Mouse (Mus musculus): ENCODE results near the gene Ttll7. TPM values are rescaled to one million over a fixed set of nuclear protein-coding genes. Genes with fewer than 3 reads are reported as not detected.
A peak's percentile ranks its signal among the peaks of the same experiment; 100 is the strongest.

The Ttll7 gene
- polyA plus RNA-seq (2015; fragmentation: Nextera tagmentation; extraction: Ambion mirVana) = 1.5 and 1.7 TPM in 2 replicates

DNA sequence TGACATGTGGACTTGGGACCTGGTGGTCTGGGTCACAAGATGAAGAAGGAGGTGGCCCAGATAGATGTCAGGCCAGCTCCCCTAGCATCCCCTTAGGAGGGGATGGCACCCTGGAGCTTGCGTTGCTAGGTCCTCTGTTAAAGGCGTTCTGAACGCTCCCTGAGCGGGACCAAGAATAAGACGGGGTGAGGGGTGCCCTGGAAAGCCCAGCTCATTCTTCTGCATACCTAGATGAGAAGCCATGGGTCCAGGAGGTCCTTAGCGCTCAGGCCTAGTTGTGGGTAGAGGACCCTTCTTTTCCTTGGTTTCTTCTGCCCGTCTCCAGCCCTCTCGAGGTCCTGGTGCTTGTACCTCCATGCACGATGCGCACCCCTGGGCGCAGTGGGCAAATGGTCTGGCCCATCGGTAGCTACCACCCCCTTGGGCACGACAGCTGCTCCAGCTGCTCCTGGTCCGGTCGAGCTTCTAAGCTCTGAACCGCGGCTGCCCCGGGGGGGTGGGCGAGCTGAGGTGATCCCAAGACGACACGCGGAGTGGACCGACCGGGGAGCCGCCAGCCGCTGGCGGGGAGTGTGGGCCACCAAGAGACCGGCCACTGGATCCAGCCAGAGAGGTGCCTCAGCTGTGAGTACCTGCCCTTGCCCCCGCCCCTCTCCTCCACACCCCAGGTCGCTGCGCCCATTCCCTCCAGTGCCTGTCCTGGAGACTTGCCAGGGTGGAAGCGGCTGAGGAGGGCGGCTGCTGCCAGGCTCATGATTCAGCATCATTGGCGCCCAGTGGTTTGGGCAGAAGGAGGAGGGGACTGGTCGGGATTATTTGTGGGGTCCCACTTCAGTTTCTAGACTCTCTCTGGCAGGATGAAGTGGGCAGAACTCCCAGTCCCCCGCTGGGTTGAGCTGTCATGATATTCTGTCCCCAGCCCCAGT, at the start of gene Ttll7:
Gene Ttll7, plus strand, starts transcription at position 402 of the 926 bp plus-strand sequence.
- Histone ChIP-seq H3K4me2 (ENCODE audit: low read length) (peak within 1 kb of the TSS; percentile 89), H3K27me3 (ENCODE audit: insufficient read depth, low read length) (no peaks in the 10 kb centered on the region), H3K4me3 (replicated peaks; ENCODE audit: low read depth, low read length) (peak within 1 kb of the TSS; percentile 50), H3K4me1 (replicated peaks; ENCODE audit: insufficient read depth, low read length) (no peaks in the 10 kb centered on the region), H3K9ac (ENCODE audit: low read depth, low read length) (peak within 1 kb of the TSS; percentile 69), H3K9me3 (replicated peaks; ENCODE audit: low read length) (no peaks in the 10 kb centered on the region), H3K27ac (no peak within 1 kb of the TSS), H3K36me3 (ENCODE audit: insufficient read depth, low read length) (no peaks in the 10 kb centered on the region)
- 1% methylated on average over 36 of the region's 36 CpGs for WGBS
- peak; percentile 95 for ATAC-seq (replicated peaks; ENCODE audit: low FRiP score, low read depth)
- peak; percentile 83 for DNase-seq (ENCODE audit: low spot score)
- no peak for TF ChIP-seq CTCF (IDR thresholded peaks at IDR 0.05; ENCODE audit: low read depth)

DNA sequence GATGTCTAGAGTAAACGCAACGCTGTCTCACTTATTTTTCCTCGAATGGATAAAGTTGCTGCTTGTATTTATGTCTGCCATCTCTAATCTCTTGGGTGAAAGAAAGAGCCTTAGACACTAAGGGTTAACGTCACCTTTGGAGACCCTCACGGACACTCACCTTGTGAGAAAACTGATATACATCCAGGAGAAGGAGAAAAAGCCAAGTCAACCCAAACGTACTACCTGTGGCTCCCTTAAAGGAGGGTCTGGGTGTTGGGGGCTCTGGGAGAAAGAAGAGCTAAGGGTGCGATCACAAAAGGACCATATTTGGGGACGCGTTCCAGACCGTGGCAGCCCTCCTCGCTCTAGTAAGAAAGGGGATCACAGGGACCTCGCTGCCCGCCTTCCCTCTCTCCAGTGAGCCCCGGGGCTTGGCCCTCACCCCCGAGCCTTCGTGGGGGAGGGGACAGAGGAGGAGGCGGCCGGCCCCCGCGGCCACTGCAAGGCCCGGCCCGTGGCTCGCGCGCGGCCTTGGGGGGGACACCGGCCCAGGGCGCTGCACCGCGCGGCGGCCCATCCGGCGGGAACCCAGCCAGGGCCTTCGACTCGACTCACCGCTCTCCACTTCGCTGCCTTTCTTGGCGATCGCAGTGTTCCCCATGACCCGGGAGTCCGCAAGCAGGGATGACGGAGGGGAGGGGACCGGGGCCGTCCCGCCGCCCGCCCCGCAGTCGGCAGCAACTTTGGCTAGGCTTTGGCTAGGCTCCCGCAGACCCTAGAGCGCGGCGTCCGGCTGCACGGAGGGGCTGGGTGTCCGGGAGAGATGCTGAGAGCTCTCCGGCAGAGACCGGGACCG, 39.9 kb upstream of the Ttll7 start:
- Histone ChIP-seq H3K4me3 (replicated peaks; ENCODE audit: low read depth, low read length) (peak overlapping the region; percentile 85), H3K9me3 (replicated peaks; ENCODE audit: low read length) (no peaks in the 10 kb centered on the region), H3K36me3 (ENCODE audit: insufficient read depth, low read length) (no peaks in the 10 kb centered on the region), H3K27ac (peak overlapping the region; percentile 92), H3K4me1 (replicated peaks; ENCODE audit: insufficient read depth, low read length) (no peaks in the 10 kb centered on the region), H3K4me2 (ENCODE audit: low read length) (peak overlapping the region; percentile 82), H3K27me3 (ENCODE audit: insufficient read depth, low read length) (no peaks in the 10 kb centered on the region), H3K9ac (ENCODE audit: low read depth, low read length) (peak overlapping the region; percentile 89)
- DNase-seq (ENCODE audit: low spot score) (peak; percentile 59), ATAC-seq (replicated peaks; ENCODE audit: low FRiP score, low read depth) (peak; percentile 70)
- WGBS = 1% methylated on average over 45 of the region's 60 CpGs
- no peak for TF ChIP-seq CTCF (IDR thresholded peaks at IDR 0.05; ENCODE audit: low read depth)

DNA sequence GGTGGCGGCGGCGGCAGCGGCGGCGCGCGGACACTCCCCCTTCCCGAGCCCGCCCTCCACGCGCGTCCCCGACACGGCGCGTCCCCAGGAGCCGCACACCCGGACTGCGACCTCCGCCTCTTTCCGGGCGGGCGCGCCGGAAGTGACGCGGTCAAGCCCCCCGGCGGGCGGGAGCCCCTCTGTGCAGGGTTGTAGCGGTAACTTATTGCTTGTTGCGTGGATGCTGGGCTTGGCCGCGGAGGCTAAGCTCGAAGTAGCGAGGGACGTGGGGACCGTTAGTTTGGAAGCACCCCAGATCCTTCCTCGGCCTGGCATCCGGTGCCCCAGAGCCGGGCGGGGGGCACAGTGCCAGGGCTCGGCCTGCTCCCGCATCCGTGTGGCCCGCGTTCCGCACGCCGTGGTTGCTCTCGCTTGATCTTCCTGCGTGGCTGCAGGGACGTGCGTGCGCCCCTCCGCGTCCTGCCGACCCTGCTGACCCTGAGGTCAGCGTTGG, 39.2 kb upstream of the Ttll7 start, which contains the start of gene Prkacb:
Gene Prkacb, minus strand, starts transcription at position 90 of the 493 bp plus-strand sequence.
- ATAC-seq (replicated peaks; ENCODE audit: low FRiP score, low read depth) = peak; percentile 96
- Histone ChIP-seq H3K4me1 (replicated peaks; ENCODE audit: insufficient read depth, low read length) (no peaks in the 10 kb centered on the region), H3K9ac (ENCODE audit: low read depth, low read length) (peak within 1 kb of the TSS; percentile 89), H3K27me3 (ENCODE audit: insufficient read depth, low read length) (no peaks in the 10 kb centered on the region), H3K4me3 (replicated peaks; ENCODE audit: low read depth, low read length) (peak within 1 kb of the TSS; percentile 85), H3K36me3 (ENCODE audit: insufficient read depth, low read length) (no peaks in the 10 kb centered on the region), H3K27ac (peak within 1 kb of the TSS; percentile 92), H3K9me3 (replicated peaks; ENCODE audit: low read length) (no peaks in the 10 kb centered on the region), H3K4me2 (ENCODE audit: low read length) (peak within 1 kb of the TSS; percentile 82)
- WGBS = under 1% methylated on average over 47 of the region's 60 CpGs
- DNase-seq (ENCODE audit: low spot score) = peak; percentile 90
- TF ChIP-seq CTCF (IDR thresholded peaks at IDR 0.05; ENCODE audit: low read depth) = no peak

DNA sequence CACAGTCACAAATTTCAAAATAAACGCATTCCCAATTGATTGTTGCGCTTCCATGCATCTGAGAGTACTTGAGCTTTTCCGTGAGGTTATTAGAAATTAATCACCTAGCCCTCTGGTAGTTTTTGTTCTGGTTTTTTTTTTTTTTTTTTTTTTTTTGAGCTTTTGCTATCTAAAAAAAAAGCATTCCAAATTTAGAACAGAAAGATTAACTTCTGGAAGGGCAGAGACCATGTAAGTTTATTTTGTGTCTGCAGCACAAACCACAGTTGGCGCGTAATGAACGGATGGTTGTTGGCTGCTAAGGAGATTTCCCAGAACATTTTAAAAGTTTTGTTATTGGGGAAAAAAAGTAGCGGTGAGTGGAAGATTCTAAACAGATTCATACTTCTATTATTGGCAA, 38.5 kb upstream of the Ttll7 start:
- Histone ChIP-seq H3K36me3 (ENCODE audit: insufficient read depth, low read length) (no peaks in the 10 kb centered on the region), H3K4me2 (ENCODE audit: low read length) (peak overlapping the region; percentile 82), H3K4me3 (replicated peaks; ENCODE audit: low read depth, low read length) (peak overlapping the region; percentile 85), H3K4me1 (replicated peaks; ENCODE audit: insufficient read depth, low read length) (no peaks in the 10 kb centered on the region), H3K27me3 (ENCODE audit: insufficient read depth, low read length) (no peaks in the 10 kb centered on the region), H3K9ac (ENCODE audit: low read depth, low read length) (peak overlapping the region; percentile 89; the same call in 1 of the 2 replicates), H3K9me3 (replicated peaks; ENCODE audit: low read length) (no peaks in the 10 kb centered on the region), H3K27ac (no peak overlapping the region)
- ATAC-seq (replicated peaks; ENCODE audit: low FRiP score, low read depth) (no peak), DNase-seq (ENCODE audit: low spot score) (peak; percentile 13)
- TF ChIP-seq CTCF (IDR thresholded peaks at IDR 0.05; ENCODE audit: low read depth) = no peak
- 46% methylated on average over 7 of the region's 7 CpGs for WGBS

DNA sequence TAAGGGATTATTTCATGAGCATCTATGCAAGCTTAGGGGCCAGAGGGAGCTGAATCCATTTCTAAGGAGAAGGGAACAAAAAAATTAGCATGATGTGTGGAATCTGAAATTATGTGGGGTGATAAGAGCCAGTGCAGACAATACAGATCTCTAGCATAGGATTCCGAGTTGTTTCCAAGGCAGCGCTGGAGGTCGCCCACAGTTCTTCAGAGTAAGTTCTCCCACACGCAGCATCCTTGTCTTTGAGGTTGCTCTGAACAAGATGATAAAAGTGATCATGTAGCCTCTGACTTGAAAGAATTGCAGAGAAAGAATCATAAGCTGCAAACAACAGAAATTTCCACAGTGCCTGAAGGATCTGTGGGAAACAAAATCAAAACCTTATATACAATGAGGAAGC, 31.4 kb upstream of the Ttll7 start:
- Histone ChIP-seq H3K9ac (ENCODE audit: low read depth, low read length) (no peak overlapping the region), H3K4me3 (replicated peaks; ENCODE audit: low read depth, low read length) (no peak overlapping the region), H3K27me3 (ENCODE audit: insufficient read depth, low read length) (no peaks in the 10 kb centered on the region), H3K36me3 (ENCODE audit: insufficient read depth, low read length) (no peaks in the 10 kb centered on the region), H3K4me1 (replicated peaks; ENCODE audit: insufficient read depth, low read length) (no peaks in the 10 kb centered on the region), H3K27ac (no peak overlapping the region), H3K4me2 (ENCODE audit: low read length) (no peak overlapping the region), H3K9me3 (replicated peaks; ENCODE audit: low read length) (no peaks in the 10 kb centered on the region)
- ATAC-seq (replicated peaks; ENCODE audit: low FRiP score, low read depth) (no peak), DNase-seq (ENCODE audit: low spot score) (no peak)
- 93% methylated on average over 4 of the region's 4 CpGs for WGBS
- no peak for TF ChIP-seq CTCF (IDR thresholded peaks at IDR 0.05; ENCODE audit: low read depth)

DNA sequence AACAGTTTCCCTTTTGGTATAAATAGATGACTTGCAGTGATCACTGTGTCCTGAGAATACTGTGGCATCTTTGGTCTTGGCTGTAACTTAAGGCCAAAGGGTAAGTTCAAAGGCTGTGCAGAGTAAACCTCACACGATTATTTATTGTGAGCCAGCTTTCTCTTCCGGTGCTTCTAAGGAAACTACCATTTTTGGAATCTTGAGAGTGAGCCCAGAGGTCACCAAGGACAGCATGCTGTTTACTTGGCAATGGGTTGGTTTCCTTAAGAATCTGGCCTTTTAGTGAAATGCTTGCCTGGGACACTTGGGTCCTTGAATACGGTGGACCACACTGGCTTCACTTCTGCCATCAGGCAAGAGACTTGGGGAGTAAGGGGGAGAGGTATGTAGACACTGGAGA, 9.4 kb upstream of the Ttll7 start:
- TF ChIP-seq CTCF (IDR thresholded peaks at IDR 0.05; ENCODE audit: low read depth) = no peak
- WGBS = 27% methylated on average over 3 of the region's 3 CpGs

More for the DNA sequence above, 9.4 kb upstream of the Ttll7 start:
- H3K9ac ChIP-seq (ENCODE audit: low read depth, low read length) = no peak overlapping the region
- no peaks in the 10 kb centered on the region for H3K27me3 ChIP-seq (ENCODE audit: insufficient read depth, low read length)
- no peak overlapping the region for H3K27ac ChIP-seq
- DNase-seq (ENCODE audit: low spot score) (peak; percentile 32), ATAC-seq (replicated peaks; ENCODE audit: low FRiP score, low read depth) (no peak)
- no peaks in the 10 kb centered on the region for H3K4me1 ChIP-seq (replicated peaks; ENCODE audit: insufficient read depth, low read length)
- no peak overlapping the region for H3K4me2 ChIP-seq (ENCODE audit: low read length)
- no peak overlapping the region for H3K4me3 ChIP-seq (replicated peaks; ENCODE audit: low read depth, low read length)
- H3K36me3 ChIP-seq (ENCODE audit: insufficient read depth, low read length) = no peaks in the 10 kb centered on the region
- no peaks in the 10 kb centered on the region for H3K9me3 ChIP-seq (replicated peaks; ENCODE audit: low read length)
